Mouse (Mus musculus): ENCODE results near the gene Sdf4. TPM values are rescaled to one million over a fixed set of nuclear protein-coding genes. Genes with fewer than 3 reads are reported as not detected.
A peak's percentile ranks its signal among the peaks of the same experiment; 100 is the strongest.

Gene Sdf4
- polyA plus RNA-seq, 1 experiment from 2014 or later: 118 TPM

GRCm38 (mm10) chr4:155970286-155970685 is 22.4 kb upstream of the Sdf4 start:
- H3K27ac ChIP-seq (replicated peaks): no peak overlapping the region
- peaks cover 14% of the 10 kb centered on the region for H3K36me3 ChIP-seq
- no peaks in the 10 kb centered on the region for H3K4me1 ChIP-seq
- WGBS: 66% methylated on average over 5 of the region's 5 CpGs
- no peaks in the 10 kb centered on the region for H3K9me3 ChIP-seq (replicated peaks)
- H3K4me2 ChIP-seq: no peak overlapping the region
- no peak overlapping the region for H3K4me3 ChIP-seq (replicated peaks)
- H3K9ac ChIP-seq (replicated peaks): no peak overlapping the region
- no peak for ATAC-seq (ENCODE audit: low FRiP score)
- no peaks in the 10 kb centered on the region for H3K27me3 ChIP-seq (replicated peaks)

DNA sequence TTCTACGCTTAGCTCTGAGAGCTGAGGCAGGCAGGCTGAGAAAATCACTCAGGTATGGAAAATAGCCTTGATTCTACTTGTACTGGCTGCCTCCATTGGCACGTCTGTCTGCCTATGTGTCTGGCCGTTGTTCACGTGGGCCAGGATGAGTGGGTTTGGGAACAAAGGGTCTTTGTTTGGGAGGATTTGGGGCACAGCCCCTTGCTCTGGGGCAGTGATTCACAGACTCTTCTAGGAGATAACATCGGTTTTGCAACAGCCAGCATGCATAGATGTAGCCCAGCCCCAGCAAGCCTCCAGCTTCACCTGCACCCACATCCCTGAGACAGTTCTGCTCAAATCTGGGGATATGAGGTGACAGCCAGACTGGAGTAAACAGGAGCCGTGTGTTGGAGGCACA is 20.0 kb upstream of the Sdf4 start:
- Histone ChIP-seq H3K27ac (replicated peaks) (no peak overlapping the region), H3K27me3 (replicated peaks) (no peaks in the 10 kb centered on the region), H3K4me1 (no peaks in the 10 kb centered on the region), H3K9ac (replicated peaks) (no peak overlapping the region), H3K36me3 (no peaks in the 10 kb centered on the region), H3K9me3 (replicated peaks) (no peaks in the 10 kb centered on the region), H3K4me3 (replicated peaks) (no peak overlapping the region), H3K4me2 (no peak overlapping the region)
- no peak for ATAC-seq (ENCODE audit: low FRiP score)
- 65% methylated on average over 6 of the region's 6 CpGs for WGBS

DNA sequence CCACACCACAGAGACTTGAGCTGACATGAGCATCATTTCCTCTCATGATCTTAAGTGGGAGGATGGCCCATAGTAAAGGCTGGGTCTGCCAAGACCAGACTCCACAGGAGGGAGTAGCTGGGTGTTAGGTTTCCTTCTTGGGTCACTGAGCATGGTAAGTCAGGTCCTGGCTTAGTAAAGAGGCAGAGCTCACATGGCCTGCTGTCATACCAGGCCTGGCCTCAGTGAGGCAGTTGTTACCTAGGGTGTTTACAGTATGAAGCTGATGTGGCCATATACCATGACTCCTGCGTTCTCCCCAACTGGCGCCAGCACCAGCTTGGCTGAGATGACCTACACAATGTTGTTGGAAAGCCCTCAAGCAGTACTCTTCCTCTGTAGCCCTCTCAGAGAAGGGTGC is 19.4 kb upstream of the Sdf4 start:
- WGBS: 92% methylated on average over 2 of the region's 2 CpGs
- no peaks in the 10 kb centered on the region for H3K27me3 ChIP-seq (replicated peaks)

DNA sequence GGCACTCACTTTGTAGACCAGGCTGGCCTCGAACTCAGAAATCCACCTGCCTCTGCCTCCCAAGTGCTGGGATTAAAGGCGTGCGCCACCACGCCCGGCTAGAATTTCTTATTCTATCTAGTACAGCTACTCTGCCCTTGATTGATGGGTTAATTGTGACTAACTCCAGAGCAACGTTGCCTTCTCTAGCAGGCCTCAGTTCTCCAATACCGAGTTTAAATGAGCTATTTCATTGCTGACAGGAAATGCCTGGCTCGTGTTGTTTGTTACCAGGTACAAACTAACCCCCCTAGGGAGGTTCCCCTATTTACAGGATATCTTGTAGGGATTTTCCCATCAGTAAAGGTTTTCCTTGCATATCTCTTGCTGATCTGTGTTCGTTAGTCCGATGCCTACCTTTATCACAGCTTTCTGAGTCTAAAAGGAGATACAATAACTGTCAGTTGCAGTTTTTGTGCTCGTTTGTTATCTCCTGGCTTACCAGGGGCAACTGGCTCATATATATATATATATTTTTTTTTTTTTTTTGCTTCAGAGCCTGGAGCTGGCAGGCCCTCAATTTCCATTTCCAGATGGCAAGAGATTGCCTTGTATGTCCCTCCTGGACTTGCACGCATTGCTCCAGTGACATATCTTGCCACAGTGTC is 11.1 kb upstream of the Sdf4 start:
- H3K4me2 ChIP-seq: no peak overlapping the region
- no peak overlapping the region for H3K4me3 ChIP-seq (replicated peaks)
- no peaks in the 10 kb centered on the region for H3K4me1 ChIP-seq
- H3K9me3 ChIP-seq (replicated peaks): no peaks in the 10 kb centered on the region
- no peak overlapping the region for H3K27ac ChIP-seq (replicated peaks)
- H3K27me3 ChIP-seq (replicated peaks): no peaks in the 10 kb centered on the region
- no peak overlapping the region for H3K9ac ChIP-seq (replicated peaks)
- WGBS: 78% methylated on average over 12 of the region's 12 CpGs
- H3K36me3 ChIP-seq: no peaks in the 10 kb centered on the region
- no peak for ATAC-seq (ENCODE audit: low FRiP score)

More for the DNA sequence above, 19.4 kb upstream of the Sdf4 start:
- H3K4me1 ChIP-seq: no peaks in the 10 kb centered on the region
- no peak for ATAC-seq (ENCODE audit: low FRiP score)
- no peak overlapping the region for H3K4me3 ChIP-seq (replicated peaks)
- H3K27ac ChIP-seq (replicated peaks): no peak overlapping the region
- no peak overlapping the region for H3K9ac ChIP-seq (replicated peaks)
- H3K4me2 ChIP-seq: no peak overlapping the region
- no peaks in the 10 kb centered on the region for H3K9me3 ChIP-seq (replicated peaks)
- no peaks in the 10 kb centered on the region for H3K36me3 ChIP-seq

- Histone ChIP-seq H3K9me3 (replicated peaks) (no peaks in the 10 kb centered on the region), H3K27ac (replicated peaks) (no peak overlapping the region), H3K27me3 (replicated peaks) (no peaks in the 10 kb centered on the region), H3K9ac (replicated peaks) (no peak overlapping the region), H3K4me3 (replicated peaks) (no peak overlapping the region), H3K4me1 (no peaks in the 10 kb centered on the region), H3K4me2 (no peak overlapping the region), H3K36me3 (no peaks in the 10 kb centered on the region)
- ATAC-seq (ENCODE audit: low FRiP score): no peak
- 23% methylated on average over 2 of the region's 2 CpGs for WGBS
Observed at GRCm38 (mm10) chr4:155983788-155984187, 8.9 kb upstream of the Sdf4 start.

- H3K9me3 ChIP-seq (replicated peaks): no peaks in the 10 kb centered on the region
- H3K27ac ChIP-seq (replicated peaks): peak overlapping the region; percentile 97
- ATAC-seq (ENCODE audit: low FRiP score): peak; percentile 6; the same call in 1 of the 2 replicates
- H3K27me3 ChIP-seq (replicated peaks): no peaks in the 10 kb centered on the region
- H3K4me1 ChIP-seq: peaks cover 41% of the 10 kb centered on the region
- peak overlapping the region; percentile 99 for H3K4me2 ChIP-seq
- H3K36me3 ChIP-seq: peaks cover 4% of the 10 kb centered on the region; the same call in 1 of the 2 replicates
- H3K4me3 ChIP-seq (replicated peaks): peak overlapping the region; percentile 70
- peak overlapping the region; percentile 82 for H3K9ac ChIP-seq (replicated peaks)
- WGBS: 88% methylated on average over 22 of the region's 22 CpGs
Observed at GRCm38 (mm10) chr4:155991211-155991907, 1.3 kb upstream of the Sdf4 start.

DNA sequence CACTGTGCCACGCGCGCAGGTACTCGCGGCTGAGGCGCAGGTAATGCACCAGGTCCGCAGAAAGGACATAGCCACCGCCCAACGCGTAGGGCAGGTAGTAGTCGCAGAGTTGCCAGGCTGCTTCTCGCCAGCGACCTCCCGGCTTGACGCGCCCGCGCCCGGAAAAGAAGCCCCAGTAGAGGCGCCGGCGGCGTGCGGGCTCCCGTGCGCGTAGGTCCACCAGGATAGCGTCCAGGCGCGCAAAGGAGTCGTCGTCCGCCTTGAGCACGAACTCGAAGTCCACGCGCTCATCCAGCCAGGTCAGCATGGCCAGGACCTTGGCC is 803 bp upstream of the Sdf4 start:
- Histone ChIP-seq H3K27me3 (replicated peaks) (no peaks in the 10 kb centered on the region), H3K9me3 (replicated peaks) (no peaks in the 10 kb centered on the region), H3K27ac (replicated peaks) (peak overlapping the region; percentile 97), H3K4me3 (replicated peaks) (peak overlapping the region; percentile 70), H3K9ac (replicated peaks) (peak overlapping the region; percentile 82), H3K36me3 (peaks cover 8% of the 10 kb centered on the region), H3K4me1 (peaks cover 41% of the 10 kb centered on the region), H3K4me2 (peak overlapping the region; percentile 99)
- ATAC-seq (ENCODE audit: low FRiP score): no peak; the same call in 1 of the 2 replicates
- 21% methylated on average over 37 of the region's 37 CpGs for whole genome bisulfite sequencing

DNA sequence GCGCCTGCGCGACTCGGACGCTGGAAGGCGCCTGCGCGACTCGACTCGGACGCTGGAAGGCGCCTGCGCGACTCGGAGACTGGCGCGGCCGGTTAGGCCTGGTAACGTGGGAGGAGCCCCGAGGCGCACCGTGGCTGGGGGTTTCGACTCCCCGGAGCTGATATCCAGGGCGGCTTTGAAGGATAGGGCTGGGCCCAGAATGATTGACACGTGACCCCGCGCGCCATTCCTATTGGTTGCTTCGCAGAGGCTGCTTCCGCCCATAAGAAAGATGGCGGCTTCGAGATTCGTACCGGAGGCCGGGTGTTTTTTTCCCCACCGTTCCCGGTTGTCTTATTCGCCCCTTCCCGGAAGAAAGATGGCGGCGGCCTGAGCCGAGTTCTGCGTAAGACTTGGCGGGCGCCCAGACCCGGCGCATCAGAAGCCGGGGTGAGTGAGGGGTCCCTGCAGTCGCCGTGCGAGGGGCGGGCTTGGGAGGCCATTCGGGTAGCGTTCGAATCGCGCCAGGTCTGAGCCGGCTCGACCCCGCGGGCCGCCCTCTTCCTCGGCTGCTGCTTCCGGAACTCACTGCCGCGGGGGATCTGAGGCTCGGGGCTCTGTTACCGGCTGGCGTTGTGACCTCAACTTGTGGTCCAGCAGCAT is 355 bp downstream of the Sdf4 start:
- peak overlapping the region; percentile 69 for H3K9ac ChIP-seq (replicated peaks)
- H3K4me1 ChIP-seq: peaks cover 41% of the 10 kb centered on the region
- peak overlapping the region; percentile 77 for H3K4me2 ChIP-seq
- ATAC-seq (ENCODE audit: low FRiP score): peak; percentile 87
- no peaks in the 10 kb centered on the region for H3K9me3 ChIP-seq (replicated peaks)
- H3K27me3 ChIP-seq (replicated peaks): no peaks in the 10 kb centered on the region
- H3K36me3 ChIP-seq: peaks cover 18% of the 10 kb centered on the region
- H3K4me3 ChIP-seq (replicated peaks): peak overlapping the region; percentile 70
- under 1% methylated on average over 69 of the region's 70 CpGs for WGBS
- H3K27ac ChIP-seq (replicated peaks): peak overlapping the region; percentile 99

DNA sequence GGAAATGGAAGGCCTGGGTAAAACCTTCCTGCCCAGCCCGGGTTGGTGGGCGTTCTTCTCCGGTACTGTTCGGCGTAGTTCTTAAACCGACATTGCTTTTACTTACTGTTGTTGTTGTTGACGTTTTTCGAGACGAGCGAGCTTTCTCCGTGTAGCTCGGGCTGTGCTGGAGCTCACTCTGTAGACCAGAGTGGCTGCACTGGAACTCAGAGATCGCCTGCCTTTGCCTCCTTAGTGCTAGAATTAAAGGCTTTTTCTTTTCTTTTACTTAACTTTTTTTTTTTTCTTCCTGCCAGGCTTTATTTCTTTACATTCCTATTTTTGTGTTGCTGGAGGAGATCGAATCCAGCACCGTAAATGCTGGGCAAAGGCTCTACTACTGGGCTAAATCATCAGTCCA is 934 bp downstream of the Sdf4 start:
- no peaks in the 10 kb centered on the region for H3K9me3 ChIP-seq (replicated peaks)
- H3K27ac ChIP-seq (replicated peaks): peak overlapping the region; percentile 99
- peak overlapping the region; percentile 69 for H3K9ac ChIP-seq (replicated peaks)
- WGBS: 6% methylated on average over 15 of the region's 15 CpGs
- no peak for ATAC-seq (ENCODE audit: low FRiP score)
- peak overlapping the region; percentile 70 for H3K4me3 ChIP-seq (replicated peaks)
- peak overlapping the region; percentile 77 for H3K4me2 ChIP-seq
- H3K27me3 ChIP-seq (replicated peaks): no peaks in the 10 kb centered on the region
- peaks cover 41% of the 10 kb centered on the region for H3K4me1 ChIP-seq
- H3K36me3 ChIP-seq: peaks cover 23% of the 10 kb centered on the region

- Histone ChIP-seq H3K27me3 (replicated peaks) (no peaks in the 10 kb centered on the region), H3K9ac (replicated peaks) (no peak overlapping the region), H3K27ac (replicated peaks) (no peak overlapping the region), H3K4me1 (no peaks in the 10 kb centered on the region), H3K36me3 (peaks cover 90% of the 10 kb centered on the region), H3K4me2 (no peak overlapping the region), H3K4me3 (replicated peaks) (no peak overlapping the region), H3K9me3 (replicated peaks) (no peaks in the 10 kb centered on the region)
- ATAC-seq (ENCODE audit: low FRiP score): no peak
- WGBS: 96% methylated on average over 3 of the region's 3 CpGs
Observed at GRCm38 (mm10) chr4:156004109-156004508, 11.4 kb downstream of the Sdf4 start.

DNA sequence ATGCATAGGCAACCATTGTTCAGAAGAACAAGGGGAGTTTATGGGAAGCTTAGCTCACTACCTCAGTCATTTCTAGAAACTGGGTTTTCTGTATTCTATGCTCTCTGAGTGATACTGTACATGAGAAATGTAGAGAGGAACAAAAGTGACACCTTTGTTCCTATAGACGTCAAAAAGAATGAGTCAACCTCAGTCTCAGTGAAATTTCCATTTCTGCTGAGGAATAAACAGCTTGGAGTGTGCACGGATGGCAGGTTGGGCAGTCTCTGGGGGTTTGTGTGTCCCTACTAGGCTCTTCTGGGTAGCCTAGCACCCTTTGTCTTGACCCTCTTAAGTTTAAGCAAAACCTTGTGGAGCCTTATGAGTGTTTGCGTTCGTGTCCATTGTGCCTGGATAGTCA is 15.7 kb downstream of the Sdf4 start:
- no peaks in the 10 kb centered on the region for H3K27me3 ChIP-seq (replicated peaks)
- no peak for ATAC-seq (ENCODE audit: low FRiP score)
- peaks cover 88% of the 10 kb centered on the region for H3K36me3 ChIP-seq
- no peak overlapping the region for H3K4me3 ChIP-seq (replicated peaks)
- H3K4me1 ChIP-seq: no peaks in the 10 kb centered on the region
- no peak overlapping the region for H3K27ac ChIP-seq (replicated peaks)
- no peak overlapping the region for H3K4me2 ChIP-seq
- 98% methylated on average over 4 of the region's 4 CpGs for WGBS
- H3K9me3 ChIP-seq (replicated peaks): no peaks in the 10 kb centered on the region
- H3K9ac ChIP-seq (replicated peaks): no peak overlapping the region

DNA sequence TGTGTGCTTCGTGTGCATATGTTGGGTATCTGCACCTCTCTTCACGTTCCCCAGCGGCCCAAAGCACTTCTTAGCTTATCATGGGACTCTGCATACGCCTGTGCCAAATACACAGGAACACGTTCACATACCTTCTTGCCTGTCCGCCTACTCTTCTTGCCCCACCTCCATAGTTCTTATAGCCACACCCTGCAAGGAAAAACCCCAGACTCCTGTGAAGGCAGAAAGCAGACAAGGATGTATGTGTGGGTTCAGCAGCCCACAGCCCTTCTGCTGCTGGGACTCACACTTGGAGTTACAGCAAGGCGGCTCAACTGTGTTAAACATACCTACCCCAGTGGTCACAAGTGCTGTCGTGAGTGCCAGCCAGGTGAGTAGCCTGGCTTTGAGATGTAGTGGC is 21.0 kb downstream of the Sdf4 start, which contains the start of gene Tnfrsf4:
TSS of gene Tnfrsf4 (plus strand) at position 207 of the 400 bp plus-strand sequence.
- 89% methylated on average over 8 of the region's 8 CpGs for WGBS
- Histone ChIP-seq H3K4me3 (replicated peaks) (no peak within 1 kb of the TSS), H3K36me3 (peaks cover 50% of the 10 kb centered on the region), H3K9ac (replicated peaks) (no peak within 1 kb of the TSS), H3K4me1 (no peaks in the 10 kb centered on the region), H3K27me3 (replicated peaks) (no peaks in the 10 kb centered on the region), H3K9me3 (replicated peaks) (no peaks in the 10 kb centered on the region), H3K4me2 (no peak within 1 kb of the TSS), H3K27ac (replicated peaks) (no peak within 1 kb of the TSS)
- ATAC-seq (ENCODE audit: low FRiP score): no peak
